Mouse (Mus musculus): ENCODE measurements around the gene Selenoo. TPM values are rescaled to one million over a fixed set of nuclear protein-coding genes. Genes with fewer than 3 reads are reported as not detected.

Gene Selenoo
- polyA plus RNA-seq, 1 experiment from 2014 or later: 18.5 TPM

DNA sequence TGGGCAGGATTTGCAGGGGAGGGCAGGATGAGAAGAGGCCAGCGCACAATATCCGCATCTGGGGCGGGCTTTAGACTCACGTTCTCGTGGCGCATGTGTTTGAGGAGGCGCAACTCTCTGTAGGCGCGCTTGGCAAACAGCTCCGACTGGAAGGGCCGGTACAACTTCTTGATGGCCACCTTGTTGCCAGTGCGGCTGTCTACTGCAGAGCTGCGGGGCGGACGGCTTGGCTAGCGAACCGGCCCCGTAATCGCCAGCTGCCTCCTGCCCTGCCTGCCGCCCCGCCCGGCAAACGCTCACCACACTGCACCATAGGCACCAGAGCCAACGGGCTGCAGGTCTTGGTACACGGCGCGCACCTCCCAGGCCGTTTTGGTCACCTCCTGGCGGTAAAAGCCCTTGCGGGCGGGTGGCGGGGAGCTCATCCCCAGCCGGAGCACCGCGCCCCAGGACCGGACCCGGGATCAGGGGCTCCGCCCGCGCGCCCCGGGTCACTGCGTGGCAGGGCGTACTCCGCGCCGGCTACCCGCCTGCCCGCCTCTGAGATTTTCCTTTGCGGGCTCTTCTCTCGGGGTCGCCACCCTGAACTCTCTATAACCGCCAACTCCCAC is 51.3 kb downstream of the Selenoo start:
- Histone ChIP-seq H3K4me1 (ENCODE audit: control insufficient read depth, insufficient read depth, low read length) (peaks cover 7% of the 10 kb centered on the region; the same call in 1 of the 2 replicates), H3K36me3 (ENCODE audit: control insufficient read depth, insufficient read depth, low read length) (no peaks in the 10 kb centered on the region), H3K9me3 (ENCODE audit: control insufficient read depth, low read length) (no peaks in the 10 kb centered on the region), H3K4me3 (ENCODE audit: low read depth, low read length) (peak overlapping the region; percentile 49), H3K27ac (replicated peaks; ENCODE audit: low read depth, low read length) (peak overlapping the region; percentile 33), H3K4me2 (ENCODE audit: low read depth, low read length) (peak overlapping the region; percentile 93), H3K27me3 (replicated peaks; ENCODE audit: control insufficient read depth, insufficient read depth, low read length) (peaks cover 45% of the 10 kb centered on the region), H3K9ac (ENCODE audit: low read depth, low read length) (peak overlapping the region; percentile 62)
- ATAC-seq (ENCODE audit: low read depth) (peak; percentile 48), DNase-seq (ENCODE audit: low spot score) (peak; percentile 68)
- 2% methylated on average over 26 of the region's 53 CpGs for WGBS

DNA sequence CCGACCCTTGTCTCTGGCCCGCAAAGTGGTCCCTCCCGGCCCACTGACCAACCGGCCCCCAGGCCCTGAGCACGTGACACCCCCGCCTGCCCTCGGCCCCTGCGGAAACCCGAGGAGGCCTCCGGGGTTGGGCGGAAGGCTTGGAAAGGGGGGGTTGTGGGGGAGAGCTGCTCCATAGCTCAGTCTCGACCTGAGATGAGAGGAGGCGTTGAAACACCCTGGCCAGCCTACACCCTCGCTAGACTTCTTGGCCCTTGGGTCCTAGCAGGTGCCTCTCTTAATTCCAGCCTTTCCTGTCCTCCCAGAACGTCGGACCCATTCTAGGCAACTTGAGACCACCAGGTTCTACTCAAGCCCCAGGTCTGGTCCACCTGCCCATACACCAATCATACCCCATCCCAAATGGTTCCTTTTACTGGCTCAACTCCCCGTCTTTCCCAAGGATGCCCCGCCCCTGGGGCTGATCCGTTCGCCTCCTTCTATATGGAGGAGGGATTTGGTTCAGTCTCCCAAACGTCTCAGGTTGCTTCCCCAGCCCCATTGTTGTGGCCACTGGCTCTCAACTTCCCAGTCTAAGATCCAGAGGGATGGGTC is 51.9 kb downstream of the Selenoo start, which contains the start of gene Mapk12:
Gene Mapk12, minus strand, starts transcription at position 45 of the 594 bp plus-strand sequence.
- Histone ChIP-seq H3K36me3 (ENCODE audit: control insufficient read depth, insufficient read depth, low read length) (no peaks in the 10 kb centered on the region), H3K9ac (ENCODE audit: low read depth, low read length) (peak within 1 kb of the TSS; percentile 62), H3K4me1 (ENCODE audit: control insufficient read depth, insufficient read depth, low read length) (peaks cover 7% of the 10 kb centered on the region; the same call in 1 of the 2 replicates), H3K27me3 (replicated peaks; ENCODE audit: control insufficient read depth, insufficient read depth, low read length) (peaks cover 47% of the 10 kb centered on the region), H3K27ac (replicated peaks; ENCODE audit: low read depth, low read length) (peak within 1 kb of the TSS; percentile 33), H3K9me3 (ENCODE audit: control insufficient read depth, low read length) (no peaks in the 10 kb centered on the region), H3K4me2 (ENCODE audit: low read depth, low read length) (peak within 1 kb of the TSS; percentile 93), H3K4me3 (ENCODE audit: low read depth, low read length) (peak within 1 kb of the TSS; percentile 49)
- 2% methylated on average over 21 of the region's 21 CpGs for WGBS
- ATAC-seq (ENCODE audit: low read depth) (peak; percentile 80), DNase-seq (ENCODE audit: low spot score) (peak; percentile 51)

DNA sequence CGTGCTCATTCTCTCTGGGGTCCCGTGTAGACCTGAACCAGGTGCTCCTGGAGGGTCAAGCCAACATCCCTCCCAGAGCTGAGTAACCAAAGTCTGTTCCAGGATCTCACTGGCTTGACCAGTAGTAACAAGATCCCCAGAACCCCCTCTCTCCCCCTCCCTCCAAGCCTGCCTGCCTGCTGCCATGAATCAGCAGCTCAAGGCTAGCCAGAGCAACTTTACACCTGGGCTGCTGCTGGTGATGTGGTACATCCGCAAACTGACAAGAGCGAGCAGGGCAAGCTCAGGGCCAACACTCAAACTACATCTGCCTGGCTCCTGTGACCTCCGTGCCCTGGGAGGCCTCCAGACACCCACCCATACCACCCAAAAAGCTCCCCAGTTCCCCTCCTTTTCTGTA is 52.6 kb downstream of the Selenoo start:
- no peak overlapping the region for H3K4me2 ChIP-seq (ENCODE audit: low read depth, low read length)
- 13% methylated on average over 5 of the region's 5 CpGs for WGBS
- H3K9ac ChIP-seq (ENCODE audit: low read depth, low read length): no peak overlapping the region
- ATAC-seq (ENCODE audit: low read depth): peak; percentile 7; the same call in 1 of the 2 replicates
- no peaks in the 10 kb centered on the region for H3K9me3 ChIP-seq (ENCODE audit: control insufficient read depth, low read length)
- no peak overlapping the region for H3K4me3 ChIP-seq (ENCODE audit: low read depth, low read length)
- peak; percentile 15 for DNase-seq (ENCODE audit: low spot score)
- no peak overlapping the region for H3K27ac ChIP-seq (replicated peaks; ENCODE audit: low read depth, low read length)
- peaks cover 7% of the 10 kb centered on the region; the same call in 1 of the 2 replicates for H3K4me1 ChIP-seq (ENCODE audit: control insufficient read depth, insufficient read depth, low read length)
- H3K36me3 ChIP-seq (ENCODE audit: control insufficient read depth, insufficient read depth, low read length): no peaks in the 10 kb centered on the region
- peaks cover 54% of the 10 kb centered on the region for H3K27me3 ChIP-seq (replicated peaks; ENCODE audit: control insufficient read depth, insufficient read depth, low read length)

DNA sequence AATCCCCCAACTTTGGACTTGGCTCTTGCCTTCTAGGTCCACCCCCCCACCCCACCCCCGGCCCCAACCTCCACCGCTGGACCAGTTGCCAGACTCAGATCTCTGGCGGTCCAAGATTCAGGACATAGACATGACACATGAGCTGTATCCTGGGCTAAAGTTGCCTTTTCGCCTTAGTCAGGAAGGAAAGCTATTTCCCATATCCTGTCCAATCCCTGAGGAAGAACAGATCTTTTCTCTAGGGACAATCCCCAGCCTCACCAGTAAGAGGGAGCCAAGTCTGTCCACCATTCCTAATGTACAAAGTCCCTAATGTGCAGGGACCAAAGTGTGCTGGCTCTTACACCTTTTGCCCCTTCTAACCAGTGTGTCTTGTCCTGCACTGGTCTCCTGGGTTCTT is 53.0 kb downstream of the Selenoo start:
- DNase-seq (ENCODE audit: low spot score): no peak
- no peaks in the 10 kb centered on the region for H3K36me3 ChIP-seq (ENCODE audit: control insufficient read depth, insufficient read depth, low read length)
- no peak overlapping the region for H3K4me2 ChIP-seq (ENCODE audit: low read depth, low read length)
- H3K4me3 ChIP-seq (ENCODE audit: low read depth, low read length): no peak overlapping the region
- peaks cover 9% of the 10 kb centered on the region for H3K4me1 ChIP-seq (ENCODE audit: control insufficient read depth, insufficient read depth, low read length)
- no peak overlapping the region for H3K27ac ChIP-seq (replicated peaks; ENCODE audit: low read depth, low read length)
- peaks cover 58% of the 10 kb centered on the region for H3K27me3 ChIP-seq (replicated peaks; ENCODE audit: control insufficient read depth, insufficient read depth, low read length)
- 57% methylated on average over 4 of the region's 4 CpGs for WGBS
- no peaks in the 10 kb centered on the region for H3K9me3 ChIP-seq (ENCODE audit: control insufficient read depth, low read length)
- ATAC-seq (ENCODE audit: low read depth): no peak
- H3K9ac ChIP-seq (ENCODE audit: low read depth, low read length): no peak overlapping the region

DNA sequence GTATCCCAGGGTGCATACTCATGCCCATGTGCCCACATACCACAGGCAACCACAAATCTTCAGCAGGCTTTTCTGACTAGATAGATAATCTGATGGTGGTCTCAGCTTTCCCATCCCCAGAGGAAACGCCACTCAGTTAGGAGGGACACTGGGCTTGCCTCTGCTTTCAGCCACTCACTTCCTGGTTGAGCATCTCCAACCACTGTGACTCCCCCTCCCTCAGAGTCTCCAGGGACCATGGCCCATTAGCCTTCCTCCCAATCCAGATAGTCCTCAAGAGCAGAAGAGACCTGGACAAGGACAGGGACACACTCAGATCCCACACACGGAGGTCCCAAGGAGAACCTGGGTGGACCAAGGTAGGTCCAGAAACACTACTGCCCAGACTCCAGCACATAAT is 54.2 kb downstream of the Selenoo start:
- 81% methylated on average over 2 of the region's 2 CpGs for WGBS
- Histone ChIP-seq H3K9ac (ENCODE audit: low read depth, low read length) (no peak overlapping the region), H3K4me1 (ENCODE audit: control insufficient read depth, insufficient read depth, low read length) (peaks cover 15% of the 10 kb centered on the region), H3K4me3 (ENCODE audit: low read depth, low read length) (no peak overlapping the region), H3K36me3 (ENCODE audit: control insufficient read depth, insufficient read depth, low read length) (no peaks in the 10 kb centered on the region), H3K4me2 (ENCODE audit: low read depth, low read length) (no peak overlapping the region), H3K9me3 (ENCODE audit: control insufficient read depth, low read length) (no peaks in the 10 kb centered on the region), H3K27ac (replicated peaks; ENCODE audit: low read depth, low read length) (no peak overlapping the region), H3K27me3 (replicated peaks; ENCODE audit: control insufficient read depth, insufficient read depth, low read length) (peaks cover 70% of the 10 kb centered on the region)
- no peak for DNase-seq (ENCODE audit: low spot score)
- no peak for ATAC-seq (ENCODE audit: low read depth)

DNA sequence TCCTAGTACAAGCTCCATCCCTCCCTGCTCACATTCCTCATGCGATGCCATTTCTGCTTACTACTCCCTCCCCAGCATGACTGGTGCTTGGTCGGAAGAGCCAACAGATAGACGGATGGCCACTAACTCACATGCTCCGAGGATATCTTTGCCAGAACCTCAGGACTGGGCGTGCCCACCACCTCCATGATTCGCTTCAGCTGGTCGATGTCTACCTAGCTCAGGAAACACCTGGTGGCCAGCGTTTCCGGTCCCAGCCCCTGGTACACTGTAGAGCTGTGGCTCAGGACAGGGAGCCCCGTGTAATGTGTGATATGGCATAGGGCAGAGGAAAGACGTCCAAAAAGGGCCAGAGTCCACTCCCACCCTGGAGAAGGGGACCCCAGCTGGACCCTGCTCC is 56.1 kb downstream of the Selenoo start:
- Histone ChIP-seq H3K4me2 (ENCODE audit: low read depth, low read length) (no peak overlapping the region), H3K4me3 (ENCODE audit: low read depth, low read length) (no peak overlapping the region), H3K4me1 (ENCODE audit: control insufficient read depth, insufficient read depth, low read length) (peaks cover 23% of the 10 kb centered on the region), H3K9me3 (ENCODE audit: control insufficient read depth, low read length) (no peaks in the 10 kb centered on the region), H3K27me3 (replicated peaks; ENCODE audit: control insufficient read depth, insufficient read depth, low read length) (peaks cover 65% of the 10 kb centered on the region), H3K27ac (replicated peaks; ENCODE audit: low read depth, low read length) (no peak overlapping the region), H3K9ac (ENCODE audit: low read depth, low read length) (no peak overlapping the region), H3K36me3 (ENCODE audit: control insufficient read depth, insufficient read depth, low read length) (no peaks in the 10 kb centered on the region)
- ATAC-seq (ENCODE audit: low read depth) (no peak), DNase-seq (ENCODE audit: low spot score) (no peak)
- 90% methylated on average over 11 of the region's 11 CpGs for WGBS

DNA sequence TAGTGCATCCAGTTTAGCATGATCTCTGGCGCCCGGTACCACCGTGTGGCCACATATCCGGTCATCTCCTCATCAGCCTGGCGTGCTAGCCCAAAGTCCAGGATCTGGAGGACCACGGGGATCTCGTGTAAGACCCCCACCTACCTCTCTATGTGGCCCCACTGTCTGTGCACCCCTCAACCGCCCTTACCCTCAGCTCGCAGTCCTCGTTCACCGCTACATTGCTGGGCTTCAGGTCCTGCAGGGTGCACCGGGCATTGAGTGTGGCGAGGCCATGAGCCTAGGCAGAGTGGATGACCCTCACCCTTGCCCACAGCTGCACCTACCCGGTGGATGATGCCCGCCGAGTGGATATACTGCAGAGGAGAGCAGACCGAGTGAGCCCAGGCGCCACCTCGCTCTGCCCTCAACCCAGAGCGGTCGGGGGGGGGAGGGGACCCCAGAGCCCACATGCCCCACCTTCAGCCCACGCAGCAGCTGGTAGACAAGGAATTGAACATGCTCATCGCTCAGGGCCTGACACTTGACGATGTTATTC is 57.0 kb downstream of the Selenoo start:
- Histone ChIP-seq H3K36me3 (ENCODE audit: control insufficient read depth, insufficient read depth, low read length) (no peaks in the 10 kb centered on the region), H3K4me1 (ENCODE audit: control insufficient read depth, insufficient read depth, low read length) (peaks cover 21% of the 10 kb centered on the region), H3K4me2 (ENCODE audit: low read depth, low read length) (peak overlapping the region; percentile 95), H3K27me3 (replicated peaks; ENCODE audit: control insufficient read depth, insufficient read depth, low read length) (peaks cover 56% of the 10 kb centered on the region), H3K9ac (ENCODE audit: low read depth, low read length) (no peak overlapping the region), H3K4me3 (ENCODE audit: low read depth, low read length) (no peak overlapping the region), H3K9me3 (ENCODE audit: control insufficient read depth, low read length) (no peaks in the 10 kb centered on the region), H3K27ac (replicated peaks; ENCODE audit: low read depth, low read length) (no peak overlapping the region)
- ATAC-seq (ENCODE audit: low read depth) (no peak), DNase-seq (ENCODE audit: low spot score) (no peak)
- 77% methylated on average over 22 of the region's 24 CpGs for WGBS

DNA sequence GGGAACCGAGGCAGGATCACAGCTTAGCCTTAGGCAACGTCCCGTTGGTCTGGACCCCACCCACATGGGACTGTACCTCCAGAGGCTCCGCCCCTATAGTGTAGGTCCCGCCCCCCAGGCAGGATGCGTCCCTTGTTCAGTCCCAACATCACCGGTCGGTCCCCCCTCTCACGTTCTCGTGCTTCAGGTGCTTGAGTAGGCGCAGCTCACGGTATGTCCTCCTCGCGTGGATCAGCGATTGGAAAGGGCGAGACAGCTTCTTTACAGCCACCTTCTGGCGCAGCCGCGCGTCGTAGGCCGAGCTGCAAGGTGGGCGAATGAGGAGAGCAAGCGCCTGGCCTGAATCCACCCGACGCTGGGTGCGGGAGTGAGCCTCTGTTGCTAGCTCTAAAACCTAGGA is 57.7 kb downstream of the Selenoo start:
- Histone ChIP-seq H3K4me2 (ENCODE audit: low read depth, low read length) (peak overlapping the region; percentile 95), H3K4me1 (ENCODE audit: control insufficient read depth, insufficient read depth, low read length) (peaks cover 20% of the 10 kb centered on the region), H3K27ac (replicated peaks; ENCODE audit: low read depth, low read length) (no peak overlapping the region; the same call in 1 of the 2 replicates), H3K27me3 (replicated peaks; ENCODE audit: control insufficient read depth, insufficient read depth, low read length) (peaks cover 50% of the 10 kb centered on the region), H3K36me3 (ENCODE audit: control insufficient read depth, insufficient read depth, low read length) (no peaks in the 10 kb centered on the region), H3K9ac (ENCODE audit: low read depth, low read length) (peak overlapping the region; percentile 56), H3K9me3 (ENCODE audit: control insufficient read depth, low read length) (no peaks in the 10 kb centered on the region), H3K4me3 (ENCODE audit: low read depth, low read length) (peak overlapping the region; percentile 30)
- peak; percentile 49 for DNase-seq (ENCODE audit: low spot score)
- peak; percentile 30; the same call in 1 of the 2 replicates for ATAC-seq (ENCODE audit: low read depth)
- 1% methylated on average over 19 of the region's 27 CpGs for WGBS

Measured in embryonic facial prominence, embryonic 14.5 days (tissue).